Mouse (Mus musculus): ENCODE measurements at regions not wholly inside any gene's neighbourhood (a gene's known extent, or its start where the extent isn't known, plus 50 kb on each side); places are given as distances from the start of the nearest gene placed in this dataset.

DNA sequence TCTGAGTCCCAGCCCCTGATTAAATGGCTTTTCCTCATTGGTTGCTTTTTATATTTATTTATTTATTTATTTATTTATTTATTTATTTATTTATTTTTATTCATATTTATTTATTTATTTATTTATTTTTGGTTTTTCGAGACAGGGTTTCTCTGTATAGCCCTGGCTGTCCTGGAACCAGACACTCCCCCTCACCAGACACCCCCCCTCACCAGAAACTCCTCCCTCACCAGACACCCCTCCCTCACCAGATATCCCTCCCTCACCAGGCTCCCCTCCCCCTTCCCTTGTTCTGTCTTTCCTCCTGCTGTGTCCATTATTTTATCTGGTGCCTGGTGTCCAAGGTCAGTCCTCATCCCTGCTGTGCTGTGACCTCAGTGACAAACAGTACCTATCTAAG, 134.7 kb upstream of the Slc7a14 start:
- no peak for TF ChIP-seq CTCF (IDR thresholded peaks at IDR 0.05)
- no peak for TF ChIP-seq EP300 (IDR thresholded peaks at IDR 0.05)

All from lung, postnatal 0 days (tissue).